Mouse (Mus musculus): ENCODE results near the gene Cdc42se1.

Cdc42se1 gene

DNA sequence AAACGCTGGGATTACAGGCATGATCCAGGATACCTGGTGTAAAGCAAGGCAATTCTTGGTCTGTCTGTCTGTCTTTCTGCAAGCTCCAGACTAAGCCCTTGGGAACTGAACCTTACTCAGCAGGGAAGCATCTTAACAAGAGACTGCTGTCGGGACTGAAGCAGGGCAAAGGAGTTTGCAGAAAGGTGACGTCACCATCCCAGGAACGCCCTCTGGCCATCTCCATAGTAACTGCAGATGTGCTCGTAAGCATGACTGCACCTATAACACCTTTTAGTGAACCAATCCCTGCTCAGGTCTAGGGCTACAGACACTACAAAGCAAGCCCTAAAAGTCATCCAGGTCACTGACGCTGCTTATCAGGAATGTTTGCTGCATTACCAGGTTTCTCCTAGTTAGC is 4.2 kb upstream of the Cdc42se1 start:
- no peak for DNase-seq (ENCODE audit: low spot score in 2 of 2)

DNA sequence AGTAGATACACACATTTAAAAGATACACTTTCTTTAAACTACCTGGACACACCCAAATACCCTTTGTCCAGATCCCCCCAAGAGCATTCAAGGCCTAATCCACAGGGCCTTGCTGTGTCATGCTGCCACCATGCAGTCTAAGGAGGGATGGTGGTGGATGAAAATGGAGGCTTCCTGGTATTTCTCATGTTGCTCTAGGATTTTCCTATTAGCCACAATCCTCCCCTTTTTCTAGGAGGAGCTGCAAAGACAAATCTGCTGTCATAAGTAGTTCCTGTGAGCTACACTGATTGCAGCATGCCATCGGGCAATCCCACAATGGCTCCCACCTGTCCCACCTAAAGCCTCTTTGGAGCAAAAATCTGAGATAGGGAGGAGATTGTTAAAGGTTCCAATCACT is 1.3 kb upstream of the Cdc42se1 start:
- no peak for DNase-seq (ENCODE audit: low spot score in 2 of 2)

DNA sequence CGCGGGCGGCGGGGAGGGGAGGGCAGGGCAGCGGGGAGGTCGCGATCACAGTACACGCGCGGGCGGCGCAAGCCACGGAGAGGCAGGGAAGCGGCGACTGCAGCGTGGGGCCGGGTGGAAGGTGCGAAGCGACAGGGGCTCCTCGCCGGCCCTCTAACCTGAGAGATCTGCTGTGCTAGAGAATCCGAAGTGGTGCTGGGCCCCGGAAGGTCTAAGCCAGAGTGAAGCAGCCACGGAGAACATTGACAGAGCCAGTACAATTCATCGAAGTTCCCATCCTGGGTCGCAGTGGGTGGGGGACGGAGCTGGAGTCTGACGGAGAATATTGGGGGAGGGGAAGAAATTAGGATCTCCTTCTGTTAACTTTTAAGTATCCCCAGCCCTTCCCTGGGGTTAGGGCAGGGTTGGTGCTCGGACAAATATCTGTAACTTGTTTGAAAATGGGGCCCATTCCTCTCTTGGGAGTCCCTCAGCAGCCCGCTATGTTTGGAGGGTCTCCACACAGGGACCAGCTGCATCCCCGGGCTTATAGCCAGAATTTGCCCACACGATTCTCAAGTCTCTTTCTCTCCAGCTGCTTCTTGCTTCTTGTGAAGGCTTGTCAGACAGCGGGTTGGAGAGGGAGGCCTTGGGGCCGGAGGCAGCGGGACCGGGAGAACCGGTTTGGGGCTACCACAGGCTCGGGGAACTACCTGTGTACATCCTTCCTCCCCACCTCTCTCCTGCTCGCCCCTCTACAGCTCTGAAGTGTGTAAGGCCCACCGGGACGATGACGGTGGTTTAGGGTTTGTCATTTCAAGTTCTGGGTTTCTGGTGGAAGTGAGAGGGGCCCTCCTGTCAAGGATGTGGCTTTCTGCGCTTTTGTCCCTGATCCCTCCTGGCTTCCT is 605 bp downstream of the Cdc42se1 start:
- peak; percentile 87 to 92 for DNase-seq (ENCODE audit: low spot score in 2 of 2)

DNA sequence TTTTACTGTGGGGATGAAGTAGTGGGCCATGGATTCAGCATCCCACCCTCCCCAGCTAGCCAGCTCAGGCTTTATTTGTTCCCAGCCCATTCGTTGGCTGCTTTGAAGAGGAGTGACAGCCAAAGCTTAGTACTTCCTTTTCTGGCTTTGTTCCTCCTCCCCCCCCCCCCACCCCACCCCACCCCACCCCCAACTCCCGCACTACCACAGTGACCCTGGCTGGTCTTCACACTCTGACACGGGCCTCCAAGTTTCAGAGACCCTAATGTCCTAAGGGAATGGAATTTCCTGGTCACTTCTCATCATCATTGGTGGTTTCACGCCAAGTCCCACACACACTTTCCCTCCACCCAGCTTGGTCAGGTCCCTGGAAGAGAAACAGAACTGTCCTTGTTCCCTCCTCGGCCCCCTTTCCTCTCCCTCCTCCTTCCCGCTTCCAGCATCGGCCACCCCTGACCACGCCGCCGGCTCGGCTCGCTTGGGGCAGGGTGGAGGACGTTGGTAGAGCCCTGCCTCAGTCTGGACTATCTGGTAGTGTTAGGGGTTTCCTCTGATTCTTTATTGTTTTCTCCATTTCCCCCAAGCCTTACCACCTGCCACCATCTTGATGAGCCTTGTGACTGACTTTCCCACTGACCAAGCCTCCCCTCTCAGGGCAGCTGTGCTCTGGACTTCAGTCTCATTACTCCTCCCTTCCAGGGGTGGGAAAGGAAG is 1.4 kb downstream of the Cdc42se1 start:
- peak; percentile 76 to 82 for DNase-seq (ENCODE audit: low spot score in 2 of 2)

DNA sequence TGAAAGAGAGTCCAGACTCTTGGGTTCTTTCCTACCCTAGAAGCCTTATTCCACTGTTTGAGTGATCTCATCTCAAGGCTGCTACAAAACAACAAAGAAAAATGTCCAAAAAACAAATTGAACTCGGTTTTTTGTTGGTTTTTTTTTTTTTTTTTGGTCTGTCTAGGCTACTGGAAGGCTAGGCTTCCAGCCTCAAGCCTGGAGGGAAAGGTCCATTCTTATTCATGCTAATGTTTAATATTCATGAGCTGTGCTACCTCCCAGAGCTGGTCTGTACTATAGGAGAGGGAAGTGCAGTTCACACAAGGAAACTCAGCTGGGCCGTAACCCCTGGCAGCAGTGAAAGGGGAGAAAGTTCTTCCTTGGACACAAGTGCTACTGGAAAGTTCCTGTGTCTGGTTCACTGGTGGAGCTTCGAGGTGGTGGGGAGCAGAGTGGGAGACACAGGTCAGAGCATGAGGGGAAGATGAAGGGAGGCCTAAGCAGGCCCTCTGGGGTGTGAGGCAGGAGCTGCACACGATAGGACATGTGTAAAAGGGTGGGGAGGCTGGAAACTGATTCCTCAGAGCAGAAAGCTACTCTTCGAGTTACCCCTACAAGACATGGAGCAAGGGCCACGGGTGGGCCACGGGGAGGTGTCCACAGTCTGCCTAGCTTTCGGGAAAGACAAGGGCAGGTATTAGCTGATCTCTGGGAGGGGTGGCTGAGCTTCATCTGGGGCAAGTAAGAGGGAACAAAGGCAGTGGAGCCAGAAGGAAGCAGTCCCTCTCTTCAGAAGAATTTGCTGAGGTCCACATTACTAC is 2.2 kb downstream of the Cdc42se1 start:
- no peak for DNase-seq (ENCODE audit: low spot score in 2 of 2)

DNA sequence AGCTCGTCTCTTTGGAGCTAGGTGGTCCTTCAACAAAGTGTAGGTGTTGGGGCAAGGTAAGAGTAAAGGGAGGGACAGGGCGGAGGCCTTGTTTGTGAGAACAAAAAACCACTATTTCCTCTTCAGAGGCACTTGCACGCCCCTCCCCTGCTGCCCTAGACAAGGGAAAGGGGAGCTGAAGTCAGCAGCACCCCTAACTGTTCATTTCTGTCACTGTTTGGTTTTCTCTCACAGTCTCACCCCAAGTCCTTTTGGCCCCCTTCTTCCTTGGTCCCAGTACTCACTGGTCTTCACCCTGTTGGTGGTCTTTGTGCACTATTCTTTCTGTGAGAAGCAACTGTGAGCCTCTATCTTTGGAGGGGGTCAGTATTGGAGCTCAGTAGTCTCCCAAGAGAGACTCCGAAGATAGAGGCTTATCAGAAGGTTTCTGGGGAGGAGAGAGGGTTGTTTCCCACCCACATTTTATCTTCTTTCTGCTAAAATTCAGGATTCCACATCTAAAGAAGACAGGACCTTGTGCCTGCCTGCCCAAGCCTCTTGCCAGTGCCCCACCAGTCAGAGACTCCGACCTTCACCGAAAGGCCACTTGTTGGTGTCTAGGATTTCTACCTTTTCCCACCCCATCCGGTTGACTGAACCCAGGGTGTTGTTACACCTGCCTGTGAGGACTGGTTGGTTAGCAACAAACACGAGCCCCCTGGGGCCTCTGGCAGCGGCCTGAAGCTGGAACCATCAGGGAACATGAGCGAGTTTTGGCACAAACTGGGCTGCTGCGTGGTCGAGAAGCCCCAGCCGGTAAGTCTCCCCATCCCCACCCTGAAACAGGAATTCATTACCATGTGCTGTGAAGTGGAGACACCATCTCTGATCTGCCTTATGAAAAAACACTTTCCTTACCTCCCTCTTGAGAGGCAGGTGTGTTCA is 3.0 kb downstream of the Cdc42se1 start, which contains the start of gene Mllt11:
Gene Mllt11 (minus strand): TSS at position 874 of the 924 bp plus-strand sequence.
- DNase-seq (ENCODE audit: low spot score in 2 of 2), result no peak

DNA sequence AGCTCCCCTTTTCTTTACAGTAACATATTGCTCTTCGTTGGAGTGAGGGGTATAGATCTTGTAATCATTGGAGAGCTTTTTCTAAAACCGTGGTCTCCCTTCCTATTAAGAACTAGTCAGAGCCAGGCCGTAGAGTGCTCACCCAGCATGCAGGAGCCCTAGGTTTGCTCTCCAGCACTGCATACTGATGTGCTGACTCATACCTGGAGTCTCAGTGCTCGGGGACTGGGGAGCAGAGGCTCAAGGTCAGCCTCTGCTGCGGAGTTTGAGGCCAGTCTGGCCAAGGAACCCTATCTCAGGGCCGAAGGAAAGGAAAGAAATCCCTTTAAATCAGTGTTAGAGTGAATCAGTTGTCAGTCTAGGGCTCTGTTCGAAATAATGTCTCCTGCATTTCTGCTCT is 4.2 kb downstream of the Cdc42se1 start:
- no peak for DNase-seq (ENCODE audit: low spot score in 2 of 2)

DNA sequence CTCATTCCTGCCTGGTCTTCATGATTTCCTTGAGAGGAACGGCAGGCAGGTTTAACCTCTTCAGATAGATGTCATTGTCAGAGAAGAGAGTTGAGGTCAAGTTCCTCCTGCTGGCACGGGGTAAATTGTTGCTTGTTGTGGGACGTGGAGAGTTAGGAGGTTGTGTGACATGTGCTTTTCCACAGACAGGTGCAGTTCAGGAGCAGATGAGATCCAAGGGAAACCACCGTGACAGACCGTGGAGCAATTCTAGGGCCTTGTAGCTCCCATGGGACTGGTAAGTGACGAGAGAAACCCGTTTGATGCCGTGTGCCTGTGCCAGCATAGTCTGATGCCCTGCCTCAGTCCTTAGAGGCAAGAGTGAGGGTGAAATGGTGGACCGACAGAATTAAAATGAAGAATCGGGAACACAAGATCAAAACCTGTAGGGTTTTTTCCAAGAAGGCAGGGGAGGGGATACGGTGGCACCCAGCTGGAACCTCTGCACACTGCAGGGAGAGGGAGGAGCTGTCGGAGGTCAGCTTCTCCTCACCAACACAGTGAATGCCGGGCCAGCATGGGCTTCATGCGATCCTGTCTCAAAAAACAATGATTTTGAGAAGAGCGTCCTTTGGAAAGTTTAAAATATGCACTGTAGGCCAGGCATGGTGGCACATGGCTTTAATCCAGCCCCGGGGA is 4.9 kb downstream of the Cdc42se1 start:
- DNase-seq (ENCODE audit: low spot score in 2 of 2), result no peak

DNA sequence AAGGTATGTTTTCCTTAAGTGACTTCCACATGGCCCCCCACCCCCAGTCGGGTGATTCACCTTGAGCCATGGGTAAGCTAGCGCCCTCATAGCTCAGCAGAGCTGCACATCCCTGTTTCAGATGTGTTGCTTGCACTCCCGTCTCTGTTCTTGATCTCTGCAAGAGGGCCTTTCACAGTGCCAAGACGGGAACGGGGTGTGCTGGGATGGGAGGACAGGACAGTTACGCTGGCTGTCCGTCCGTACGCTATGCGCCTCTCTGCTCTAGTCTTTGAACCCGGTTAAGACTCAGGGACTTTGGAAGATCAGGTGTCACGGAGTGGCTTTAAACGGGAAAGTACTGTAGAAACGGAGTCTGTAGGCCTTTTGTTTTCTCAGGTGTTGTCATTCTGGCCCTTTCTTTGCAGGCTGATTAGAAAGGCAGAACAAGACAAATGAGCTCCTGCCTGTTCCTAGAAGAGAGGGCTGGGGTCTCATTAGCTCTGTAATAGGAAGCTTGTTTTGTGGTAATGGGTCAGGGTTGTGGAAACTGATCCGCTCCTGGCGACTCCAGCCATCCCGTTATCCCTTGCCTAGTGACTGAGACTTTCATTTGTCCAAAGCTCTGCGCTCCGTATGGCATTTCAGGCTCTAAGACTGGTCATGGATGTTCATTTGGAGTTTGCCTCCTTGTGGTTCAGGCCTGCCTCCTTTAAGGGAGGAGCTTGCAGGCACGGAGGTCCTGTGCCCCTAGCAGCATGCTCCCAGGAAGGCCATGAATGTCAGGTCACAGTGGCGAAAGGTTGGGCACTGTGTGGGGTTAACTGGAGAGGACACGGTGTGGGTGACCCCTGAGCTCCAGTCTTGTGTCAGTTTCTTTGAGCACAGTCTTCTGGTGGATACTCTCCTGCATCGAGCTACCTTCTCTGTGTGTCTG is 7.1 kb downstream of the Cdc42se1 start:
- no peak for DNase-seq (ENCODE audit: low spot score in 2 of 2)

DNA sequence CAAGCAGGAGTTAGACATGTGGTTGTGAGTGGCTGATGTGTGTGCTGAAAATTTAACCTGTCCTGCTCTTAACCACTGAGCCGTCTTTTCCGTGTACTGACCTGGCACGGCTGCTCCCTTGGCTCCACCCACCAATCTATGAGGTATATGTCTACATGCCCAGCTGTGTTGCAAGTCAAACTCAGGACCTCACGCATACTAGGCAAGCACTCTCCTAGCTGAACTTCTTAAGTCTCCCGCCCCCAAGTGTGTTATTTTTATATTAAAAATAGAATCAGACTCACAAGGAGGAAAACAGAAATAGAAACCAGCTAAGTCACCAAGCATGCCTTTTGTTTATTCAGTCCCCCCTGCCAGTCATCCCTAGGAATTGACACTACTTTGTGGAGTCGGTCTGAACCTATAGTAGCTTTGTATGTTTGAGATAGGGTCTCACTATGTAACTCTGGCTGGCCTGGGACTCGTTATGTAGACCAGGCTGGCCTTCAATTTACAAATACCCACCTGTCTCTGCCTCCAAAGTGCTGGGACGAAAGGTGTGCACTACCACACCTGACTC is 9.1 kb downstream of the Cdc42se1 start:
- no peak for DNase-seq (ENCODE audit: low spot score in 2 of 2)

DNA sequence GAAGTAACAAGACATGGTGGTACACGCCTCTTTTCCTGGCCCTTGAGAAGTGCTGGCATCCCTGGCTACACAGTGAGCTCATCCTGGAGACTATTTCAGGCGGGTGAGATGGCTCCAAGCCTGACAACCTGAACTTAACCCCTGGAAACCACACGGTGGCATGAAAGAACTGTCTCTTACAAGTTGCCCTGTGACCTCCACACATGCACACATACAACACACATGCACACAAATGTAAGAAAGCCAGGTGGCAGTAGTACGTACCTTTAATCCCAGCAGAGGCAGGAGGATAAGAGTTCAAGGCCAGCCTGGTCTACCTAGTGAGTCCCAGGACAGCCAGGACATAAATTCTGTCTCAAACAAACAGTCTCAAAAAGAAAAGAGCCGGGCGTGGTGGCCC is 10.5 kb downstream of the Cdc42se1 start:
- no peak for DNase-seq (ENCODE audit: low spot score in 2 of 2)

DNA sequence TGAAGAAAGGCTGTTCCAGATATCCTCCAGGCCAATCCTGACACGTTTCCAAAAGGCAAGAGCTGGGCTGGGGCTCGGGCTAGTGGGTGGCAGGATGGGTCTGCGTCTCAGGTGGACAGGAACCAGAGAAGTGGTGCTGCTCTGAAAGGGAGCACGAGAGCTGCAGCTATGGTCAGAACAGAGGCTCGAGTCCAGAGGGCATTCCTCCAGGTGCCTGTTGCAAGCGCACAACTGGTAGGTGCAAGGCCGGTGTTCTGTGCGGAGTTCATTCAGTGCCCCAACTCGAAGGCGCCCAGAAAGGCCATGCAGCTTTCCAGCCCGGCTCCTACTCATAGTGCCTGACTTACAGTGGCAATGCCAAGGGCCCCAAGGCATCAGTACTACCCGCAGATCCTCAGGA is 11.4 kb downstream of the Cdc42se1 start:
- no peak for DNase-seq (ENCODE audit: low spot score in 2 of 2)

DNA sequence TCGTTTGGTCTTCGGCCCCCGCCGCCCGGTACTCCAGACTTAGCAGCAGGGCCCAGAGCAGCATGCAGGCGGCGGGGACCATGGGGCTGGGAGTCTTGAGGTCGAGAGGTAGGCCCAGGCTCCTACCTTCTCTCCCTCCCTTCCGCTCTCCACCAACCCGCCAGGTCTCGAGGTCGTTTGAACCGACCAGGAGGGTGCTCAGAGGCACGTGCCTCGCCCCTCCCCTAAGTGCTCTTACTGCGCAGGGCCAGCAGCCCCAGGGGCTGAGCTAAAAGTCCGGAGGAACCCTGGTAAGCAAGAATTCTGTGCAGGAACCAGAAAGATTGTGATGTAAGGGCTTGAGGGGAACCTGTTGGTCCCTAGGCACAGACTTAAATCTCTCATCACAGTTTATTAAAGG is 12.4 kb downstream of the Cdc42se1 start:
- no peak for DNase-seq (ENCODE audit: low spot score in 2 of 2)

DNA sequence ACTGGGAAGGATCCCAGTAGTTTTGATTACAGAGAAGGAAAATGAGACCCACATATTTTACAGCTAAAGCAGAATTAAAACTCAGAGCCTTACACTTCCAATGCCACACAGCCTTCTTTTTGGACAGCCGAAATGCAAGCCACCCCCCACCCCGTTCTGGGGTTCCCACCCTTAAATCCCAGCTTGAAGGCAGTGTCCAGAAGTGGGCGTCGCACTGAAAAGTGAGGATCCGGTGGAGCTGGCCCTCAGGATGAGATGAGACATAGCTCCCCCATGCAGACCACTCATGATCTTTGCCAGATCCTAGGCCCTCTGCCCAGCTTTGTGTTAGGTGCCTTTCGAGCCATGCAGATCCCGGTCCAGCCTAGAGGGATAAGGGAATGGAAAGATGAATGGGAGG is 13.0 kb downstream of the Cdc42se1 start, which contains the start of gene Gm128:
Gene Gm128 (minus strand): TSS at position 101 of the 400 bp plus-strand sequence.
- no peak for DNase-seq (ENCODE audit: low spot score in 2 of 2)

DNA sequence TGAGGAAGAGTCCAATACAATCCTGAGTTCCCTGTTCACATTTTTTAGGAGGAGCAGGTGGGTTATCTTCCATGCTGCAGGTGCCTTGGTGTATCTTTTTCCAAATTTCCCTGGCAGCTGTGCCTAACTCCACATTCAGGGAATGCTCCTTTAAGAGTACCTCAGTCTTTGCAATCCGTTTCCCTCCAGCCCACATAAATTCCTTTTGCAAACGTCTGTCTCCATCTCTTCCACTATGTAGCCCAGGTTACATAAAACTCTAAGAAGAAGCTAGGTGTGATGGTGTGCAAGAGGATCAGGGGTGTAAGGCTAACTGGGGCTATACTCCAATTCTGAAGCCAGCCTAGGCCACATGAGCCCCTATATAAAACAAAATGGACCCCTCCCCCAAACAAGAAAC is 14.6 kb downstream of the Cdc42se1 start:
- DNase-seq (ENCODE audit: low spot score in 2 of 2), result no peak

DNA sequence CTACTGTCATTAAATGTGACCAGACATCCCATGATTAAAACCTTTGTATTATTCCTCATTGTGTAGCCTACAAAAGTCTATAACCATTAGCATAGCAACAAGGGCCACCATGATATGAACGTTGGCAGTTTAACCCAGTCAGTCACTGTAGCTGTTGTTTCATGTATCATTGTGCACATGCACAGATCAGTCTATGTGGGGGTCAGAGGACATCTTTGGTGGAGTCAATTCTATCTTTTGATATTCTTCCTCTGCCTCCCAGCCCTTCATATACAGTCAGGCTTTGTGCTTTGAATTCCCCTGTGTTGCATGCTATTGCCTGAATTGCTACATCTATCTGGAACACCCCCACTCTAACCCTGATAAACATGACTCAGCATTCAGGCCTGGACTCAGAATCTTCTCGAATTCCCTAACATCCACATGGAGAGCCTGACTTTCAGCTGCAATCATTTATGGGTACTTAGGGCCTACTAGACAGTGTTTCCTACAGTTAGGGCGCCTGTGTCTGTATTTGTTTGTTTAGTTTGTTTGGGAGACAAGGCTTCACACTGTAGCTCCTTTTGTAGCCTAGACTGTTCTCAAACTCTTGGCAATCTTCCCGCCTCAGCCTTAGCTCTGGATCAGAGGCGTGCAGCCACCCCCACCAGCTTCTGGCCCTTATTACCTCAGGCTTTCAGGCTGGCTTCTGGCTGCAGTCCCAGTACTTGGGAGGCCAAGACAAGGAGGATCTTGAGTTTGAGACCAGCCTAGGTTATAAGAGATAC is 18.1 kb downstream of the Cdc42se1 start:
- peak; percentile 80 for DNase-seq (ENCODE audit: low spot score in 2 of 2)

DNA sequence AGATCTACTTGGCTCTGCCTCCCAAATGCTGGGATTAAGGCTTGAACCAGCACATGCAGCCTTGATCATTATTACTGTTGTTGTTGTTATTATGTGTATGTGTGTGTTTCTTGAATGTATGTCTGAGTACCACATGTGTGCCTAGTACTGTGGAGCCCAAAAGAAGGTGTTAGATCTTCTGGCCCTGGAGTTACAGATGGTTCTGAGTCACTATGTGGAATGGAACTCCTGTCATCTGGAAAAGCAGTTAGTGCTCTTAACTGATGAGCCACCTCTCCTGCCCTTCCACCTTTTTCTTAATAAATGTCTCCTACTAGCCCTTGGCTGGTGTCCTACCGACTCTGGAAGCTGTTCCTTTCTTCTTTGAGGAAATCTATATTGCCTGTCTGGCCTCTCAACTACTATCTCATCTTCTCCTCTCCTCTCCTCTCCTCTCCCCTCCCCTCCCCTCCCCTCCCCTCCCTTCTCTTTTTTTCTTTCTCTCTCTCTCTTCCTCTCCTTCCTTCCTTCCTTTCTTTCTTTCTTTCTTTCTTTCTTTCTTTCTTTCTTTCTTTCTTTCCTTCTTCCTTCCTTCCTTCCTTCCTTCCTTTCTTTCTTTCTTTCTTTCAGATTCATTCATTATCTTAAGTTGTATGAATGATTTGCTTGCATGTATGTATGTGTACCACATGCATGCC is 19.3 kb downstream of the Cdc42se1 start:
- DNase-seq (ENCODE audit: low spot score in 2 of 2), result no peak

DNA sequence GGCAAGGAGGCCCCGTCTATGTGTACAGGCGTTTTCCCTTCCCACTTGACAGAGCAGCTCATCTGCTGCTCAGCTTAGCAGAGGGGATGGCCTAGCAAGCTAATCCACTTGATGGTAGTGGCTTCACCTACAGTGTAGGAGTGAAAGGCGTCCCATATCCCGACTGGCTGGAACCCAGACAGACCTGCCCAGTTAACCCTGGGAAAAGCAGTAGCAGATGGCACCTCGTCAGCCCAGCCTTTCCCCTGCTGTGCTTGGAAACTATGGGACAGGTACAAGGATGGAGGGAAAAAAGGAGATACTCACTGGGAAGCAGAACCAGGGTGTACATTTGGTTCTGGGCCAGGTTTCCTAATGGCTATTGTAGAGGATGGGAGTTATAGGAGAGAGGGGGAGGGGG is 21.8 kb downstream of the Cdc42se1 start:
- DNase-seq (ENCODE audit: low spot score in 2 of 2), result no peak

All from right cerebral cortex, postnatal 10 days (tissue).